Comparison of ENCODE assay signal across 8 mouse cellular contexts in the genomic region with DNA sequence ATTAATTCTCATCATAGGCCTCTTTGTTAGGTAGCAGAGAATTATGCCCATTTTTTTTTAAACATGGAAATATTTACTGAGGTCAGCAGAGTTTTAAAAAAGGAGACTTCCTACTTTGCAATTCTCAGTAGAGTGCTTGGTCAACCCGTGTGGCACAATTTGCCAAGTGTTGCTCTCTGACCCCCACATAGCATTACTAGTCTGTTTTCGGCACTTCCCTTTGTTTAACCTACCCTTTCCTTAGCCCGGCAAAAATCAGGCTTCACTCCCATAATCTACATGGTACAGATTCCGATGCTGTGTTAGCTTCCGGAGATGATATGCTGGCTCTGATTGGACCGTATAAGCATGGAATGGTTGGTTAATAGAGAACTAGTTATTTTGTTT. TPM values are rescaled to one million over a fixed set of nuclear protein-coding genes. Genes with fewer than 3 reads are reported as not detected.
DNase-seq lines count a peak whose midpoint lies in the region; ATAC-seq and TF ChIP-seq lines count a peak whose summit lies in the region.

No protein-coding gene starts in this region.

- no peaks in the 10 kb centered on the region for H3K27me3 ChIP-seq in embryonic facial prominence, embryonic 15.5 days
- H3K27me3 ChIP-seq in intestine, postnatal 0 days (replicated peaks; ENCODE audit: control insufficient read depth, insufficient read depth, low read length), result no peaks in the 10 kb centered on the region
- H3K27me3 ChIP-seq in midbrain, embryonic 11.5 days (ENCODE audit: control insufficient read depth, insufficient read depth, low read length), result no peaks in the 10 kb centered on the region

- DNase-seq in gastrocnemius, adult 18-20 months (ENCODE audit: low spot score), result peak; percentile 17
- DNase-seq in gastrocnemius, postnatal 25 days, result no peak
- no peak for DNase-seq in midbrain, embryonic 11.5 days (ENCODE audit: low spot score, missing footprints)
- DNase-seq in left cerebral cortex, postnatal 36 days (ENCODE audit: low spot score in 2 of 2), result no peak
- no peak for DNase-seq in gastrocnemius, adult 8-10 months (ENCODE audit: low spot score in 2 of 2)
- no peak for DNase-seq in layer of hippocampus, adult 9-10 months (ENCODE audit: low spot score)

- H3K4me1 ChIP-seq in embryonic facial prominence, embryonic 15.5 days, result peaks cover 19% of the 10 kb centered on the region
- H3K4me1 ChIP-seq in intestine, postnatal 0 days (replicated peaks; ENCODE audit: control insufficient read depth, insufficient read depth, low read length), result no peaks in the 10 kb centered on the region
- H3K4me1 ChIP-seq in midbrain, embryonic 11.5 days (ENCODE audit: control insufficient read depth, insufficient read depth, low read length), result peaks cover 19% of the 10 kb centered on the region

- TF ChIP-seq CTCF in intestine, postnatal 0 days (IDR thresholded peaks at IDR 0.05; ENCODE audit: low read depth), result no peak

- peak overlapping the region; percentile 98 for H3K27ac ChIP-seq in embryonic facial prominence, embryonic 15.5 days (replicated peaks)
- H3K27ac ChIP-seq in intestine, postnatal 0 days (ENCODE audit: low read depth, low read length), result peak overlapping the region; percentile 99
- peak overlapping the region; percentile 97 for H3K27ac ChIP-seq in midbrain, embryonic 11.5 days (ENCODE audit: low read depth, low read length)

- no peaks in the 10 kb centered on the region for H3K36me3 ChIP-seq in embryonic facial prominence, embryonic 15.5 days
- H3K36me3 ChIP-seq in intestine, postnatal 0 days (ENCODE audit: control insufficient read depth, insufficient read depth), result no peaks in the 10 kb centered on the region
- H3K36me3 ChIP-seq in midbrain, embryonic 11.5 days (ENCODE audit: control insufficient read depth, insufficient read depth, low read length), result no peaks in the 10 kb centered on the region

- intact Hi-C loops in left cerebral cortex, postnatal 36 days (cut with DNase I), result loop anchor here (5.0 kb wide), 3 partner anchors 50 to 85 kb away; a partner anchor contains a TSS

- no peaks in the 10 kb centered on the region for H3K9me3 ChIP-seq in embryonic facial prominence, embryonic 15.5 days (replicated peaks)
- H3K9me3 ChIP-seq in intestine, postnatal 0 days (ENCODE audit: control insufficient read depth), result no peaks in the 10 kb centered on the region
- no peaks in the 10 kb centered on the region for H3K9me3 ChIP-seq in midbrain, embryonic 11.5 days (ENCODE audit: control insufficient read depth, low read length)

- H3K4me2 ChIP-seq in embryonic facial prominence, embryonic 15.5 days (replicated peaks), result peak overlapping the region; percentile 53
- H3K4me2 ChIP-seq in intestine, postnatal 0 days (replicated peaks; ENCODE audit: low read depth), result peak overlapping the region; percentile 75
- peak overlapping the region; percentile 61 for H3K4me2 ChIP-seq in midbrain, embryonic 11.5 days

- no peak for ATAC-seq in embryonic facial prominence, embryonic 15.5 days (ENCODE audit: insufficient number of reproducible peaks, low FRiP score, low TSS enrichment, low read depth)
- no peak for ATAC-seq in intestine, postnatal 0 days
- ATAC-seq in midbrain, embryonic 11.5 days (ENCODE audit: low FRiP score), result peak; percentile 23; the same call in 1 of the 2 replicates

- peak overlapping the region; percentile 82 for H3K4me3 ChIP-seq in embryonic facial prominence, embryonic 15.5 days (replicated peaks)
- H3K4me3 ChIP-seq in intestine, postnatal 0 days (ENCODE audit: low read depth, low read length), result peak overlapping the region; percentile 88
- peak overlapping the region; percentile 98 for H3K4me3 ChIP-seq in midbrain, embryonic 11.5 days (ENCODE audit: low read depth, low read length)

- WGBS in embryonic facial prominence, embryonic 15.5 days, result 49% methylated on average over 6 of the region's 6 CpGs
- 45% methylated on average over 6 of the region's 6 CpGs for WGBS in intestine, postnatal 0 days
- 46% methylated on average over 6 of the region's 6 CpGs for WGBS in midbrain, embryonic 11.5 days

- no peak overlapping the region for H3K9ac ChIP-seq in embryonic facial prominence, embryonic 15.5 days
- H3K9ac ChIP-seq in intestine, postnatal 0 days (ENCODE audit: low read depth, low read length), result peak overlapping the region; percentile 97
- H3K9ac ChIP-seq in midbrain, embryonic 11.5 days (ENCODE audit: low read length), result peak overlapping the region; percentile 93

RNA-seq across cellular contexts. Expression of a gene that starts 0.8 kb away (rescaled TPM):
- 10 to 100 TPM; 41.3 to 42.2 TPM for total RNA-seq in gastrocnemius, adult 18-20 months (2021)
- total RNA-seq in gastrocnemius, postnatal 25 days (2021), result 10 to 100 TPM; 34.0 to 38.1 TPM
- 8.5 and 9.2 TPM in 2 replicates for polyA plus RNA-seq in embryonic facial prominence, embryonic 15.5 days (2015; fragmentation: Nextera tagmentation; extraction: Ambion mirVana)
- 6.9 and 7.2 TPM in 2 replicates for polyA plus RNA-seq in intestine, postnatal 0 days (2015; fragmentation: Nextera tagmentation; extraction: Ambion mirVana)
- 10.9 and 15.9 TPM in 2 replicates for polyA plus RNA-seq in midbrain, embryonic 11.5 days (2014; fragmentation: Nextera tagmentation; extraction: Ambion mirVana)
- total RNA-seq in left cerebral cortex, postnatal 36 days (2021), result 10 to 100 TPM; 95.4 to 99.3 TPM
- 10 to 100 TPM; 38.0 to 44.9 (median 43.3) TPM for total RNA-seq in gastrocnemius, adult 8-10 months (2022)
